ENCODE assay signal across 16 mouse cellular contexts in the genomic region with DNA sequence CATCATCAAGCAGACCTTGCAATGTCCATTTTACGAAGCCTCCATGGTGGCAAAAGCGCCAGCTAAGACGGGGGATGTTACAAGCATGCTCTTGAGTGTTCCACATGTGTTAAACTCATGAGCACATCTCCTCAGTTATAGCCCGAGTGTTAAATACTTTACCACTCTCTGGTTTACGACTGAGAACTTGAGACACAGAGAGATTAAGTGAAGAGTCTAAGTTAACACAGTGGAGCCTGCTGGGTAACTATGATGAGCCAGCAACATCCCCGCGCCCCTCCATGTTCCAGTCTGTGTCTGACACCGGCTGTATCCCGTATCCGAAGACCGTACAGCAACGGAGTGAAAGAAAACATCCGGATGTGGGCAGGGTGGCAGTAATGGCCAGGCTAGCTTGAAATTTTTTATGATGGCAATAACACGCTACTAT.
DNase-seq lines count a peak whose midpoint lies in the region; ATAC-seq and TF ChIP-seq lines count a peak whose summit lies in the region.
"Had no signal": no experiment of that assay in that cellular context is flagged by ENCODE, and none has a peak within 500 bp of the region (broad histone marks: within the 10 kb centered on the region; RNA-seq: fewer than 3 reads in every experiment).

No protein-coding gene starts in this region.

- no peaks in the 10 kb centered on the region for H3K9me3 ChIP-seq in kidney, embryonic 15.5 days (replicated peaks)
- H3K9me3 ChIP-seq in neural tube, embryonic 11.5 days (ENCODE audit: control insufficient read depth, low read length): no peaks in the 10 kb centered on the region
- no peaks in the 10 kb centered on the region; the same call in 1 of the 2 replicates for H3K9me3 ChIP-seq in liver, postnatal 0 days (ENCODE audit: low read length)
- H3K9me3 ChIP-seq: embryonic facial prominence, embryonic 13.5 days; forebrain, embryonic 12.5 days; liver, embryonic 12.5 days; midbrain, embryonic 12.5 days had no signal

- 8% methylated on average over 14 of the region's 14 CpGs for WGBS in kidney, embryonic 15.5 days
- WGBS in large intestine, adult 2 months: 11% methylated on average over 14 of the region's 14 CpGs
- WGBS in neural tube, embryonic 11.5 days: 29% methylated on average over 14 of the region's 14 CpGs
- 54% methylated on average over 14 of the region's 14 CpGs for WGBS in liver, postnatal 0 days (ENCODE audit: insufficient replicate concordance)

- TF ChIP-seq CTCF in liver, postnatal 0 days (IDR thresholded peaks at IDR 0.05; ENCODE audit: low read depth): no peak

- peaks cover 13% of the 10 kb centered on the region for H3K4me1 ChIP-seq in kidney, embryonic 15.5 days
- H3K4me1 ChIP-seq in neural tube, embryonic 11.5 days (ENCODE audit: control insufficient read depth, insufficient read depth, low read length): 0 out of 2 replicates have a peak, but pooled peaks cover 3% of the 10 kb centered on the region
- no peaks in the 10 kb centered on the region for H3K4me1 ChIP-seq in liver, postnatal 0 days (ENCODE audit: insufficient read depth)
- H3K4me1 ChIP-seq: forebrain, embryonic 12.5 days; liver, embryonic 12.5 days; midbrain, embryonic 12.5 days had no signal

- 0 out of 2 replicates have a peak, but pooled peaks cover 3% of the 10 kb centered on the region for H3K27me3 ChIP-seq in kidney, embryonic 15.5 days
- no peaks in the 10 kb centered on the region for H3K27me3 ChIP-seq in neural tube, embryonic 11.5 days (ENCODE audit: control insufficient read depth, insufficient read depth, low read length)
- no peaks in the 10 kb centered on the region for H3K27me3 ChIP-seq in liver, postnatal 0 days (ENCODE audit: insufficient read depth, low read length)
- H3K27me3 ChIP-seq: embryonic facial prominence, embryonic 13.5 days; forebrain, embryonic 12.5 days; liver, embryonic 12.5 days; midbrain, embryonic 12.5 days had no signal

- DNase-seq in kidney, adult 11 months: no peak
- DNase-seq in embryo, embryonic 11.5 days (ENCODE audit: low read depth, low spot score): peak; percentile 43
- DNase-seq in large intestine, adult 2 months (ENCODE audit: low read depth, low spot score): peak; percentile 40
- no peak for DNase-seq in neural tube, embryonic 11.5 days (ENCODE audit: low spot score)
- DNase-seq in liver, postnatal 0 days: no peak
- DNase-seq: adrenal gland, postnatal 14 days; cerebellum, adult 9-11 months; heart, postnatal 36 days; lung, postnatal 10 days had no signal

- H3K36me3 ChIP-seq in kidney, embryonic 15.5 days: no peaks in the 10 kb centered on the region
- H3K36me3 ChIP-seq in neural tube, embryonic 11.5 days (ENCODE audit: control insufficient read depth, insufficient read depth, low read length): no peaks in the 10 kb centered on the region
- no peaks in the 10 kb centered on the region for H3K36me3 ChIP-seq in liver, postnatal 0 days (replicated peaks; ENCODE audit: insufficient read depth, low read length)
- H3K36me3 ChIP-seq: embryonic facial prominence, embryonic 13.5 days; forebrain, embryonic 12.5 days; liver, embryonic 12.5 days; midbrain, embryonic 12.5 days had no signal

- no peak for TF ChIP-seq EP300 in liver, postnatal 0 days (IDR thresholded peaks at IDR 0.05; ENCODE audit: low read depth)

- no peak overlapping the region for H3K9ac ChIP-seq in kidney, embryonic 15.5 days
- H3K9ac ChIP-seq in neural tube, embryonic 11.5 days (ENCODE audit: low read length): no peak overlapping the region
- no peak overlapping the region for H3K9ac ChIP-seq in liver, postnatal 0 days (replicated peaks)
- H3K9ac ChIP-seq: embryonic facial prominence, embryonic 13.5 days; forebrain, embryonic 12.5 days; liver, embryonic 12.5 days; midbrain, embryonic 12.5 days had no signal

- 0 out of 2 replicates have a peak overlapping the region, but pooled peaks have one; percentile 11 for H3K4me3 ChIP-seq in kidney, embryonic 15.5 days (replicated peaks)
- H3K4me3 ChIP-seq in neural tube, embryonic 11.5 days (ENCODE audit: low read depth, low read length): no peak overlapping the region
- no peak overlapping the region for H3K4me3 ChIP-seq in liver, postnatal 0 days (ENCODE audit: low read depth, low read length)
- H3K4me3 ChIP-seq: embryonic facial prominence, embryonic 13.5 days; forebrain, embryonic 12.5 days; liver, embryonic 12.5 days; midbrain, embryonic 12.5 days had no signal

- ATAC-seq in kidney, embryonic 15.5 days (replicated peaks; ENCODE audit: low FRiP score): peak; percentile 59
- no peak for ATAC-seq in neural tube, embryonic 11.5 days (ENCODE audit: insufficient read depth, low FRiP score, low TSS enrichment)
- no peak for ATAC-seq in liver, postnatal 0 days
- no peak for ATAC-seq in megakaryocyte progenitor cell, adult 5-6 weeks (replicated peaks; ENCODE audit: poor library complexity)
- ATAC-seq in monocyte, adult 5-6 weeks (replicated peaks; ENCODE audit: insufficient number of reproducible peaks, low FRiP score, low TSS enrichment, poor library complexity, severe bottlenecking): no peak
- ATAC-seq: liver, embryonic 12.5 days had no signal

- 0 out of 2 replicates have a peak overlapping the region, but pooled peaks have one; percentile 5 for H3K27ac ChIP-seq in kidney, embryonic 15.5 days
- H3K27ac ChIP-seq in neural tube, embryonic 11.5 days (ENCODE audit: low read depth, low read length): no peak overlapping the region
- no peak overlapping the region for H3K27ac ChIP-seq in liver, postnatal 0 days (ENCODE audit: low read depth)
- H3K27ac ChIP-seq: embryonic facial prominence, embryonic 13.5 days; forebrain, embryonic 12.5 days; liver, embryonic 12.5 days; midbrain, embryonic 12.5 days had no signal

- H3K4me2 ChIP-seq in kidney, embryonic 15.5 days: peak overlapping the region; percentile 46
- H3K4me2 ChIP-seq in neural tube, embryonic 11.5 days (ENCODE audit: low read depth): peak overlapping the region; percentile 16; the same call in 1 of the 2 replicates
- H3K4me2 ChIP-seq in liver, postnatal 0 days (ENCODE audit: low read depth, low read length): no peak overlapping the region
- H3K4me2 ChIP-seq: embryonic facial prominence, embryonic 13.5 days; forebrain, embryonic 12.5 days; liver, embryonic 12.5 days; midbrain, embryonic 12.5 days had no signal

Comparison
In these comparisons a context has a peak if more than half of its experiments do, and no peak if none do; other contexts are left out.
1. DNase-seq: peak in embryo, embryonic 11.5 days (single experiment) and large intestine, adult 2 months (single experiment); none in kidney, adult 11 months (single experiment), neural tube, embryonic 11.5 days (single experiment) and liver, postnatal 0 days (single experiment).